Mouse (Mus musculus) MEL (cell line): ENCODE measurements around the gene Defb20.

Experiments
- CTCF ChIP-seq, 3 experiments: IDR thresholded peaks in 2 of 3; conservative IDR thresholded peaks in 1 of 3; 2 replicates each; pipeline ENCODE4 v1.5.1; 2011 to 2012; ENCODE audit warnings: low read length in 3 of 3, low read depth in 2 of 3, mild to moderate bottlenecking in 2 of 3, improper control_type of control experiment in 1 of 3, inconsistent platforms in 1 of 3, mixed read lengths in 1 of 3, moderate library complexity in 1 of 3; ENCODE audit not compliant: control insufficient read depth in 1 of 3, insufficient read depth in 1 of 3, poor library complexity in 1 of 3, severe bottlenecking in 1 of 3
- ELF1 ChIP-seq: IDR thresholded peaks from 2 replicates; pipeline ENCODE4 v1.6.1; 2014; ENCODE audit warnings: low read depth, mild to moderate bottlenecking, inconsistent platforms, low read length, improper control_type of control experiment, moderate library complexity
- EP300 ChIP-seq, 2 experiments: IDR thresholded peaks; 2 replicates each; pipeline ENCODE4 v1.6.1; 2011; ENCODE audit warnings: improper control_type of control experiment in 2 of 2, low read length in 2 of 2, low read depth in 1 of 2, mild to moderate bottlenecking in 1 of 2
- KAT2A ChIP-seq: conservative IDR thresholded peaks from 2 replicates; pipeline ENCODE4 v1.6.1; 2012; ENCODE audit warnings: low read depth, low read length, improper control_type of control experiment, inconsistent platforms
- MAFK ChIP-seq: IDR thresholded peaks from 2 replicates; pipeline ENCODE4 v1.6.1; 2011; ENCODE audit warnings: low read depth, mild to moderate bottlenecking, low read length, improper control_type of control experiment, borderline replicate concordance
- POLR2A ChIP-seq, 2 experiments: IDR thresholded peaks; 2 replicates each; pipeline ENCODE4 v1.6.1; 2011 to 2012; ENCODE audit warnings: low read length in 2 of 2, mild to moderate bottlenecking in 2 of 2, control low read depth in 1 of 2, improper control_type of control experiment in 1 of 2, low read depth in 1 of 2, moderate library complexity in 1 of 2; ENCODE audit not compliant: control insufficient read depth in 1 of 2, insufficient read depth in 1 of 2, poor library complexity in 1 of 2
- POLR2AphosphoS5 ChIP-seq: IDR thresholded peaks from 2 replicates; pipeline ENCODE4 v1.6.1; 2012; ENCODE audit warnings: low read depth, borderline replicate concordance, mild to moderate bottlenecking, inconsistent platforms, low read length, moderate library complexity, mixed read lengths
- TBP ChIP-seq: IDR thresholded peaks from 2 replicates; pipeline ENCODE4 v1.8.0; 2011; ENCODE audit warnings: low read depth, low read length, improper control_type of control experiment
- ZKSCAN1 ChIP-seq: IDR thresholded peaks from 2 replicates; pipeline ENCODE4 v1.6.1; 2012; ENCODE audit warnings: low read depth, mild to moderate bottlenecking, inconsistent platforms, low read length, improper control_type of control experiment, moderate library complexity
- ZNF384 ChIP-seq: IDR thresholded peaks from 2 replicates; pipeline ENCODE4 v1.6.1; 2012; ENCODE audit warnings: low read depth, mild to moderate bottlenecking, inconsistent platforms, low read length, improper control_type of control experiment

DNA sequence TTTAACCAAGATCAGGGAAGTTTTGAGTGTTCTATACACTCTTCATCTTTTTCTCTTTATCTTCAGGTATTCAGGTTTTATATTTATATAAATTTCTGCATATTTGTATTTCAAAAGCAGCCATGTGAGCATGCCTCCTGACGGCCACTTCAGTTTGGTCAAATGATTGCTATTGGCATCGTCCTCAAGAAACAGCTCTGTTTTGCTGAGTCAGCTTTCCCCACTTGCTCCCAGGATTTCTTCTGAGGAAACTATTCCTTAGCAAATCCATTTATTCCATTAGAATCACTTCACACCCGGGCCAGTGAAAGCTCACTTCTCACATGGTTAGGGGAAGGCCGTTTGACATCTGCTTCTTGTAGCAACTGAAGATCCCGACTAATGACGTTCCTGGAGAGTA, 21.2 kb downstream of the Defb20 start:
- TF ChIP-seq ZKSCAN1 (no peak), EP300 (IDR thresholded peaks at IDR 0.05; ENCODE audit: low read depth in 1 of 2, low read length in 2 of 2) (no peak), CTCF (IDR thresholded peaks at IDR 0.05 in 2 of 3, conservative IDR thresholded peaks at IDR 0.05 in 1 of 3; ENCODE audit: control insufficient read depth in 1 of 3, insufficient read depth in 1 of 3, low read depth in 2 of 3, low read length in 3 of 3, poor library complexity in 1 of 3, severe bottlenecking in 1 of 3) (no peak), MAFK (no peak), ELF1 (no peak), POLR2A (IDR thresholded peaks at IDR 0.05; ENCODE audit: control insufficient read depth in 1 of 2, insufficient read depth in 1 of 2, low read depth in 1 of 2, low read length in 2 of 2, poor library complexity in 1 of 2) (no peak), POLR2AphosphoS5 (no peak), ZNF384 (no peak), KAT2A (no peak), TBP (no peak)
